Mouse (Mus musculus) CH12.LX (cell line): ENCODE measurements around the gene Cep70.

Experiments
- BHLHE40 ChIP-seq: IDR thresholded peaks from 2 replicates; pipeline ENCODE4 v1.6.1; 2011; ENCODE audit warnings: mild to moderate bottlenecking, low read depth, low read length, improper control_type of control experiment
- CHD2 ChIP-seq: IDR thresholded peaks from 2 replicates; pipeline ENCODE4 v1.6.1; 2011; ENCODE audit warnings: low read length, improper control_type of control experiment
- CTCF ChIP-seq, 2 experiments: IDR thresholded peaks in 1 of 2; conservative IDR thresholded peaks in 1 of 2; 2 replicates each; pipeline ENCODE4 v1.5.1; 2011 to 2012; ENCODE audit warnings: low read depth in 2 of 2, low read length in 2 of 2, improper control_type of control experiment in 1 of 2, inconsistent platforms in 1 of 2, mild to moderate bottlenecking in 1 of 2, moderate library complexity in 1 of 2
- E2F4 ChIP-seq: IDR thresholded peaks from 2 replicates; pipeline ENCODE4 v1.6.1; 2011; ENCODE audit warnings: low read depth, low read length, improper control_type of control experiment; ENCODE audit not compliant: insufficient replicate concordance
- GABPA ChIP-seq: IDR thresholded peaks from 2 replicates; pipeline ENCODE4 v1.6.1; 2012; ENCODE audit warnings: low read depth, low read length, improper control_type of control experiment, inconsistent platforms; ENCODE audit not compliant: insufficient replicate concordance
- HCFC1 ChIP-seq: IDR thresholded peaks from 2 replicates; pipeline ENCODE4 v1.6.1; 2012; ENCODE audit warnings: low read depth, mild to moderate bottlenecking, inconsistent platforms, low read length, improper control_type of control experiment
- IRF4 ChIP-seq: IDR thresholded peaks from 2 replicates; pipeline ENCODE4 v1.6.1; 2014; ENCODE audit warnings: low read depth, mild to moderate bottlenecking, inconsistent platforms, low read length, improper control_type of control experiment
- MYC ChIP-seq: IDR thresholded peaks from 2 replicates; pipeline ENCODE4 v1.6.1; 2011; ENCODE audit warnings: low read depth, mild to moderate bottlenecking, improper control_type of control experiment, low read length
- POLR2A ChIP-seq: IDR thresholded peaks from 2 replicates; pipeline ENCODE4 v1.6.1; 2011; ENCODE audit warnings: low read depth, mild to moderate bottlenecking, improper control_type of control experiment, low read length
- POLR2AphosphoS2 ChIP-seq: IDR thresholded peaks from 2 replicates; pipeline ENCODE4 v1.6.1; 2011; ENCODE audit warnings: low read depth, low read length, improper control_type of control experiment
- SIN3A ChIP-seq: IDR thresholded peaks from 2 replicates; pipeline ENCODE4 v1.6.1; 2012; ENCODE audit warnings: low read length, improper control_type of control experiment, inconsistent platforms
- UBTF ChIP-seq: IDR thresholded peaks from 2 replicates; pipeline ENCODE4 v1.6.1; 2012; ENCODE audit warnings: low read depth, mild to moderate bottlenecking, inconsistent platforms, low read length, improper control_type of control experiment, moderate library complexity
- USF1 ChIP-seq: IDR thresholded peaks from 2 replicates; pipeline ENCODE4 v1.6.1; 2014; ENCODE audit warnings: low read depth, mild to moderate bottlenecking, inconsistent platforms, low read length, improper control_type of control experiment

GRCm38 (mm10) chr9:99237139-99237538 is 6.0 kb upstream of the Cep70 start, which contains the start of gene Faiml:
- TF ChIP-seq HCFC1, result no peak
- no peak for TF ChIP-seq CTCF (conservative IDR thresholded peaks at IDR 0.05 in 1 of 2, IDR thresholded peaks at IDR 0.05 in 1 of 2; ENCODE audit: low read depth in 2 of 2, low read length in 2 of 2)
- TF ChIP-seq MYC, result no peak
- TF ChIP-seq BHLHE40, result no peak
- no peak for TF ChIP-seq E2F4
- TF ChIP-seq USF1, result no peak
- no peak for TF ChIP-seq POLR2A
- TF ChIP-seq POLR2AphosphoS2, result no peak
- TF ChIP-seq UBTF, result no peak
- TF ChIP-seq SIN3A, result no peak
- TF ChIP-seq CHD2, result no peak
- TF ChIP-seq GABPA, result no peak
- no peak for TF ChIP-seq IRF4
